Mouse (Mus musculus) intestine, embryonic 16.5 days (tissue): ENCODE data around the gene Actrt3. TPM values are rescaled to one million over a fixed set of nuclear protein-coding genes. Genes with fewer than 3 reads are reported as not detected.

Experiments used
- ATAC-seq: fragments of 200-750 bp; cut with Nextera tagmentation; 2 replicates; pipeline ENCODE4 v1.8.0; 2017; ENCODE audit warnings: moderate TSS enrichment, moderate library complexity
- H3K27ac ChIP-seq: fragments of 300-500 bp; sonication (generic); 2 replicates; pipeline ENCODE4 v1.5.1; 2014; ENCODE audit warnings: mild to moderate bottlenecking, low read length
- H3K27me3 ChIP-seq: fragments of 300-500 bp; sonication (generic); replicated peaks from 2 replicates; pipeline ENCODE4 v1.6.1; 2014; ENCODE audit warnings: low read length, control low read depth, mixed read lengths; ENCODE audit not compliant: control insufficient read depth, insufficient read depth
- H3K36me3 ChIP-seq: fragments of 300-500 bp; sonication (generic); 2 replicates; pipeline ENCODE4 v1.6.1; 2014; ENCODE audit warnings: low read length, control low read depth; ENCODE audit not compliant: control insufficient read depth, insufficient read depth
- H3K4me1 ChIP-seq: fragments of 300-500 bp; sonication (generic); 2 replicates; pipeline ENCODE4 v1.6.1; 2014; ENCODE audit warnings: low read length, control low read depth, mixed read lengths; ENCODE audit not compliant: control insufficient read depth, insufficient read depth
- H3K4me2 ChIP-seq: fragments of 300-500 bp; sonication (generic); 2 replicates; pipeline ENCODE4 v1.6.1; 2014; ENCODE audit warnings: low read depth, low read length, control low read depth
- H3K4me3 ChIP-seq: fragments of 300-500 bp; sonication (generic); 2 replicates; pipeline ENCODE4 v1.5.1; 2014; ENCODE audit warnings: mild to moderate bottlenecking, low read length
- H3K9ac ChIP-seq: fragments of 300-500 bp; sonication (generic); 2 replicates; pipeline ENCODE4 v1.6.1; 2014; ENCODE audit warnings: low read depth, low read length
- H3K9me3 ChIP-seq: fragments of 300-500 bp; sonication (generic); 2 replicates; pipeline ENCODE4 v1.6.1; 2016; ENCODE audit warnings: low read length, control low read depth; ENCODE audit not compliant: control insufficient read depth
- WGBS: fragments of 180-500 bp; shearing (Covaris S2); extraction: QIAGEN DNeasy Blood & Tissue Kit; methylation state at CpG from one replicate; pipeline ENCODE4 v1.1.7; 2014; 5-methylcytosine and 5-hydroxymethylcytosine counted together
- polyA plus RNA-seq: library from polyadenylated mRNA; unstranded; fragments of >200 nt; fragmentation: Nextera tagmentation; extraction: Ambion mirVana; gene quantifications from 2 replicates; pipeline ENCODE4 v1.2.1, GENCODE M21; 2015

Actrt3 gene
- 0.12 and 0.33 TPM in 2 replicates for polyA plus RNA-seq

DNA sequence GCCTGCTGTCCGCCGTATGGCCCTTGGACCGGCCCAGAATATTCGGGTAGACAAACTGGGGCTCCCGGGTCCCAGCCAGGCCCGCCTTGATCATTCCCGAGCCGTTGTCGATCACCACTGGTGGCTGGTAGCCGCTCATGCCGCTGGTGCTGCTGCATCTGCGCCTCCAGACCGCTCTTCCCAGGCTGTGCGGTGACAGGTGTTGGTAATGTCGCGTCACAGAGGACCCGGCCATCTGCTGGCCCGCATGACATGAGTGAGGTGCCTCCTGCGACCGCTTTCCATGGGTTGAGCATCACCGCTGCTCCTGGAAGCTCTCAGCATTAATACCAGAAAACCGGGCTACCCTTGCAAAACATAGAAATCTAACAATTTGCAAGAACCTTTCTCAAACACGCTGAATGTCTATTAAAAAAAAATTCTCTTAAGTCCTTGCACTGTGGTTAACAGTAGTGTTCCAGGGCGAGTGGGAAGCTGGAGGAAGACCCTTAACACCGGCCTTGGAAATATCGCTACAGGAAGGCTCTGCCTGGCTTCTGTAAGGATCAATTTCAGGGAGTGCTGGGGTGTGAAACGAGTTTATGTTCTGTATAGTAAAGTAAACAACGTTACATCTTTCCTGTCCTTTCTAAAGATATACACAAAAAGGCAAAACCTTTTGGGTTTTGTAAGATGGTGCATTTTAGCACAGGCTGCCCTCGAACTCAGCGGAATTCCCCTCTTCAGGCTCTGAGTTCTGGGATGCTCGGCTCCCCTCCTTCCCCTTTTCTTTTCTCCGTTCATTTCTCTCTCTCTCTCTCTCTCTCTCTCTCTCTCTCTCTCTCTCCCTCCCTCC lies at the start of gene Actrt3:
Gene Actrt3, minus strand, starts transcription at position 229 of the 835 bp plus-strand sequence.
- H3K27ac ChIP-seq = peak within 1 kb of the TSS; percentile 75
- H3K4me1 ChIP-seq = peaks cover 10% of the 10 kb centered on the region; the same call in 1 of the 2 replicates
- no peaks in the 10 kb centered on the region for H3K9me3 ChIP-seq
- ATAC-seq = no peak
- peaks cover 3% of the 10 kb centered on the region; the same call in 1 of the 2 replicates for H3K36me3 ChIP-seq
- H3K9ac ChIP-seq = peak within 1 kb of the TSS; percentile 66
- peak within 1 kb of the TSS; percentile 62 for H3K4me3 ChIP-seq
- H3K4me2 ChIP-seq = peak within 1 kb of the TSS; percentile 89
- WGBS = 3% methylated on average over 32 of the region's 32 CpGs
- peaks cover 3% of the 10 kb centered on the region; the same call in 1 of the 2 replicates for H3K27me3 ChIP-seq

GRCm38 (mm10) chr3:30648466-30648865 lies 48.7 kb upstream of the Actrt3 start:
- Histone ChIP-seq H3K9ac (no peak overlapping the region), H3K27me3 (peaks cover 6% of the 10 kb centered on the region; the same call in 1 of the 2 replicates), H3K9me3 (no peaks in the 10 kb centered on the region), H3K4me2 (no peak overlapping the region), H3K4me3 (no peak overlapping the region), H3K36me3 (no peaks in the 10 kb centered on the region), H3K4me1 (peaks cover 13% of the 10 kb centered on the region), H3K27ac (no peak overlapping the region)
- WGBS = 88% methylated on average over 2 of the region's 2 CpGs
- ATAC-seq = no peak

DNA sequence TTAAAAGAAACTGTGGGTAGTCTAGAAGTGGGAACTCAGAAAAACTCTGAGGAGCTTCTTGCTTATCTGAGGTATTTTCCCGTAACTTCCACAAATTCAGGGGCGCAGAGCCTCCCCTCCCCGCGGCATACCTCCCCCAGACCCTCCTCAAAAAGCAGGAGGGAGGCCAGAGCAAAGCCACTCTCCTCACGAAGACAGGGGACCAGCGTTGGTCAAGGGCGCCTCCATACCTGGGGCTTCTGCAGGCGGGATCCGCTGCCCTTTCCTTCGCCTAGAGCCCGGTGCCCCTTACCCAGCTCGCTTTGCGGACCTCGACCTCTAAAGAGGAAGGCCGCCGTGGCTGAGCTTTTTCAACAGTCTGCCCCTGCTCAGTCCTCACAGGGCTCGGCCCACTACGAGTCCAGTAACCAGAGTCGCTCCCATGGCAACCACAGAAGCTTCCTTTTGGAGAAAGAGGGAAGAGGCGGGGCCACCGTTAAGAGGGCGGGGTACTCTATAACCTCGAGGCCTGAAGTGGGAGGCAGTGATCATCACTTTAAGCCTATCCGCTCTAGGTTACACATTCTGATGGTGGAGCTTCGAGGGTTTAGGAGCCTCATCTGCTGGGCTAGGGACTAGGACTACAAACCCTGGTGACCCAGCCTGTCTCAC lies 47.8 kb upstream of the Actrt3 start, which contains the start of gene Lrrc34:
Gene Lrrc34, minus strand, starts transcription at position 430 of the 651 bp plus-strand sequence.
- Histone ChIP-seq H3K27ac (no peak within 1 kb of the TSS), H3K36me3 (no peaks in the 10 kb centered on the region), H3K4me2 (peak within 1 kb of the TSS; percentile 74), H3K9me3 (no peaks in the 10 kb centered on the region), H3K4me3 (peak within 1 kb of the TSS; percentile 44), H3K9ac (peak within 1 kb of the TSS; percentile 62), H3K27me3 (peaks cover 6% of the 10 kb centered on the region; the same call in 1 of the 2 replicates), H3K4me1 (peaks cover 13% of the 10 kb centered on the region)
- peak; percentile 86 for ATAC-seq
- 4% methylated on average over 25 of the region's 25 CpGs for WGBS

GRCm38 (mm10) chr3:30646761-30647160 lies 47.0 kb upstream of the Actrt3 start:
- Histone ChIP-seq H3K4me2 (no peak overlapping the region), H3K4me1 (peaks cover 13% of the 10 kb centered on the region), H3K27me3 (peaks cover 6% of the 10 kb centered on the region; the same call in 1 of the 2 replicates), H3K36me3 (no peaks in the 10 kb centered on the region), H3K9ac (no peak overlapping the region), H3K9me3 (no peaks in the 10 kb centered on the region), H3K27ac (no peak overlapping the region), H3K4me3 (no peak overlapping the region)
- no peak for ATAC-seq
- WGBS = 53% methylated on average over 8 of the region's 8 CpGs

- ATAC-seq = no peak
- Histone ChIP-seq H3K9ac (no peak within 1 kb of the TSS), H3K9me3 (no peaks in the 10 kb centered on the region), H3K4me3 (no peak within 1 kb of the TSS), H3K27ac (no peak within 1 kb of the TSS), H3K4me2 (no peak within 1 kb of the TSS), H3K36me3 (no peaks in the 10 kb centered on the region), H3K27me3 (0 out of 2 replicates have a peak, but pooled peaks cover under 1% of the 10 kb centered on the region), H3K4me1 (peaks cover 6% of the 10 kb centered on the region)
- WGBS = 64% methylated on average over 2 of the region's 2 CpGs
Observed at GRCm38 (mm10) chr3:30644207-30644606, 44.5 kb upstream of the Actrt3 start, which contains the start of gene Lrriq4. TSS of gene Lrriq4 (plus strand) at chr3:30644507.

- H3K36me3 ChIP-seq = no peaks in the 10 kb centered on the region
- 84% methylated on average over 4 of the region's 4 CpGs for WGBS
- no peak overlapping the region for H3K4me2 ChIP-seq
- no peaks in the 10 kb centered on the region for H3K9me3 ChIP-seq
- H3K27me3 ChIP-seq = no peaks in the 10 kb centered on the region
- no peak overlapping the region for H3K4me3 ChIP-seq
- no peak overlapping the region for H3K9ac ChIP-seq
- no peak for ATAC-seq
- no peak overlapping the region for H3K27ac ChIP-seq
- no peaks in the 10 kb centered on the region for H3K4me1 ChIP-seq
Observed at GRCm38 (mm10) chr3:30635629-30636028, 35.9 kb upstream of the Actrt3 start.

- Histone ChIP-seq H3K9me3 (no peaks in the 10 kb centered on the region), H3K4me2 (no peak overlapping the region), H3K27ac (no peak overlapping the region), H3K27me3 (no peaks in the 10 kb centered on the region), H3K9ac (no peak overlapping the region), H3K36me3 (no peaks in the 10 kb centered on the region), H3K4me1 (no peaks in the 10 kb centered on the region), H3K4me3 (no peak overlapping the region)
- 61% methylated on average over 3 of the region's 3 CpGs for WGBS
- ATAC-seq = no peak
Observed at GRCm38 (mm10) chr3:30633681-30634080, 33.9 kb upstream of the Actrt3 start.

- peaks cover 10% of the 10 kb centered on the region for H3K36me3 ChIP-seq
- H3K27me3 ChIP-seq = no peaks in the 10 kb centered on the region
- no peaks in the 10 kb centered on the region for H3K9me3 ChIP-seq
- no peaks in the 10 kb centered on the region for H3K4me1 ChIP-seq
- H3K4me2 ChIP-seq = no peak overlapping the region
- no peak overlapping the region for H3K9ac ChIP-seq
- no peak overlapping the region for H3K4me3 ChIP-seq
- ATAC-seq = no peak
- no peak overlapping the region for H3K27ac ChIP-seq
- WGBS = 74% methylated on average over 8 of the region's 8 CpGs
Observed at GRCm38 (mm10) chr3:30620132-30620531, 20.4 kb upstream of the Actrt3 start.

- H3K4me3 ChIP-seq = no peak overlapping the region
- no peak for ATAC-seq
- 93% methylated on average over 4 of the region's 4 CpGs for WGBS
- H3K4me2 ChIP-seq = no peak overlapping the region
- no peaks in the 10 kb centered on the region for H3K27me3 ChIP-seq
- peaks cover 23% of the 10 kb centered on the region for H3K36me3 ChIP-seq
- peaks cover 5% of the 10 kb centered on the region; the same call in 1 of the 2 replicates for H3K4me1 ChIP-seq
- no peak overlapping the region for H3K27ac ChIP-seq
- H3K9me3 ChIP-seq = no peaks in the 10 kb centered on the region
- H3K9ac ChIP-seq = no peak overlapping the region
Observed at GRCm38 (mm10) chr3:30610930-30611329, 11.2 kb upstream of the Actrt3 start.
